Mouse (Mus musculus): Measurements from ENCODE around the gene Adnp. TPM values are rescaled to one million over a fixed set of nuclear protein-coding genes. Genes with fewer than 3 reads are reported as not detected.

The Adnp gene
- polyA plus RNA-seq, 1 experiment from 2014 or later: 1.4 TPM

- Histone ChIP-seq H3K4me1 (ENCODE audit: control insufficient read depth, insufficient read depth, low read length) (no peaks in the 10 kb centered on the region), H3K4me3 (replicated peaks; ENCODE audit: low read length) (no peak overlapping the region), H3K9ac (ENCODE audit: low read length) (no peak overlapping the region), H3K9me3 (replicated peaks; ENCODE audit: control insufficient read depth, low read length) (no peaks in the 10 kb centered on the region), H3K4me2 (ENCODE audit: low read depth, low read length) (no peak overlapping the region), H3K36me3 (ENCODE audit: control insufficient read depth, insufficient read depth, low read length) (no peaks in the 10 kb centered on the region), H3K27me3 (ENCODE audit: control insufficient read depth, insufficient read depth, low read length) (no peaks in the 10 kb centered on the region), H3K27ac (ENCODE audit: low read length) (no peak overlapping the region)
- ATAC-seq (ENCODE audit: insufficient read depth, low FRiP score): no peak
These were observed 35.9 kb upstream of the Adnp start for GRCm38 (mm10) chr2:168242841-168243240.

GRCm38 (mm10) chr2:168238335-168238734 lies 31.4 kb upstream of the Adnp start:
- ATAC-seq (ENCODE audit: insufficient read depth, low FRiP score): no peak
- Histone ChIP-seq H3K4me3 (replicated peaks; ENCODE audit: low read length) (no peak overlapping the region), H3K36me3 (ENCODE audit: control insufficient read depth, insufficient read depth, low read length) (no peaks in the 10 kb centered on the region; the same call in 1 of the 2 replicates), H3K27me3 (ENCODE audit: control insufficient read depth, insufficient read depth, low read length) (no peaks in the 10 kb centered on the region), H3K4me1 (ENCODE audit: control insufficient read depth, insufficient read depth, low read length) (no peaks in the 10 kb centered on the region), H3K4me2 (ENCODE audit: low read depth, low read length) (no peak overlapping the region), H3K9ac (ENCODE audit: low read length) (no peak overlapping the region), H3K9me3 (replicated peaks; ENCODE audit: control insufficient read depth, low read length) (no peaks in the 10 kb centered on the region), H3K27ac (ENCODE audit: low read length) (no peak overlapping the region)
- WGBS: 87% methylated on average over 4 of the region's 4 CpGs

GRCm38 (mm10) chr2:168233286-168233685 lies 26.4 kb upstream of the Adnp start:
- no peaks in the 10 kb centered on the region; the same call in 1 of the 2 replicates for H3K36me3 ChIP-seq (ENCODE audit: control insufficient read depth, insufficient read depth, low read length)
- no peak overlapping the region for H3K27ac ChIP-seq (ENCODE audit: low read length)
- no peak for ATAC-seq (ENCODE audit: insufficient read depth, low FRiP score)
- H3K4me1 ChIP-seq (ENCODE audit: control insufficient read depth, insufficient read depth, low read length): peaks cover 23% of the 10 kb centered on the region
- H3K4me3 ChIP-seq (replicated peaks; ENCODE audit: low read length): no peak overlapping the region
- no peaks in the 10 kb centered on the region for H3K27me3 ChIP-seq (ENCODE audit: control insufficient read depth, insufficient read depth, low read length)
- WGBS: 82% methylated on average over 5 of the region's 5 CpGs
- no peak overlapping the region for H3K9ac ChIP-seq (ENCODE audit: low read length)
- no peak overlapping the region for H3K4me2 ChIP-seq (ENCODE audit: low read depth, low read length)
- no peaks in the 10 kb centered on the region for H3K9me3 ChIP-seq (replicated peaks; ENCODE audit: control insufficient read depth, low read length)

GRCm38 (mm10) chr2:168231471-168231829 lies 24.5 kb upstream of the Adnp start:
- Histone ChIP-seq H3K27me3 (ENCODE audit: control insufficient read depth, insufficient read depth, low read length) (no peaks in the 10 kb centered on the region), H3K27ac (ENCODE audit: low read length) (no peak overlapping the region), H3K4me3 (replicated peaks; ENCODE audit: low read length) (peak overlapping the region; percentile 90), H3K9ac (ENCODE audit: low read length) (peak overlapping the region; percentile 90), H3K4me2 (ENCODE audit: low read depth, low read length) (peak overlapping the region; percentile 97), H3K36me3 (ENCODE audit: control insufficient read depth, insufficient read depth, low read length) (no peaks in the 10 kb centered on the region; the same call in 1 of the 2 replicates), H3K9me3 (replicated peaks; ENCODE audit: control insufficient read depth, low read length) (no peaks in the 10 kb centered on the region), H3K4me1 (ENCODE audit: control insufficient read depth, insufficient read depth, low read length) (peaks cover 23% of the 10 kb centered on the region)
- ATAC-seq (ENCODE audit: insufficient read depth, low FRiP score): no peak
- 52% methylated on average over 33 of the region's 33 CpGs for WGBS

GRCm38 (mm10) chr2:168230773-168231470 lies 24.0 kb upstream of the Adnp start:
- H3K27ac ChIP-seq (ENCODE audit: low read length): peak overlapping the region; percentile 84
- ATAC-seq (ENCODE audit: insufficient read depth, low FRiP score): peak; percentile 49; the same call in 1 of the 2 replicates
- H3K4me1 ChIP-seq (ENCODE audit: control insufficient read depth, insufficient read depth, low read length): peaks cover 23% of the 10 kb centered on the region
- 2% methylated on average over 90 of the region's 105 CpGs for WGBS
- peak overlapping the region; percentile 97 for H3K4me2 ChIP-seq (ENCODE audit: low read depth, low read length)
- H3K36me3 ChIP-seq (ENCODE audit: control insufficient read depth, insufficient read depth, low read length): no peaks in the 10 kb centered on the region; the same call in 1 of the 2 replicates
- H3K4me3 ChIP-seq (replicated peaks; ENCODE audit: low read length): peak overlapping the region; percentile 90
- no peaks in the 10 kb centered on the region for H3K9me3 ChIP-seq (replicated peaks; ENCODE audit: control insufficient read depth, low read length)
- no peaks in the 10 kb centered on the region for H3K27me3 ChIP-seq (ENCODE audit: control insufficient read depth, insufficient read depth, low read length)
- H3K9ac ChIP-seq (ENCODE audit: low read length): peak overlapping the region; percentile 90

- peak within 1 kb of the TSS; percentile 97 for H3K4me2 ChIP-seq (ENCODE audit: low read depth, low read length)
- no peaks in the 10 kb centered on the region for H3K9me3 ChIP-seq (replicated peaks; ENCODE audit: control insufficient read depth, low read length)
- H3K27me3 ChIP-seq (ENCODE audit: control insufficient read depth, insufficient read depth, low read length): no peaks in the 10 kb centered on the region
- H3K27ac ChIP-seq (ENCODE audit: low read length): peak within 1 kb of the TSS; percentile 84
- H3K4me3 ChIP-seq (replicated peaks; ENCODE audit: low read length): peak within 1 kb of the TSS; percentile 90
- peak; percentile 83 for ATAC-seq (ENCODE audit: insufficient read depth, low FRiP score)
- peak within 1 kb of the TSS; percentile 90 for H3K9ac ChIP-seq (ENCODE audit: low read length)
- WGBS: under 1% methylated on average over 73 of the region's 73 CpGs
- H3K4me1 ChIP-seq (ENCODE audit: control insufficient read depth, insufficient read depth, low read length): peaks cover 23% of the 10 kb centered on the region
- no peaks in the 10 kb centered on the region; the same call in 1 of the 2 replicates for H3K36me3 ChIP-seq (ENCODE audit: control insufficient read depth, insufficient read depth, low read length)
These were observed 23.3 kb upstream of the Adnp start, which contains the start of the genes Gm20716, Dpm1 and Mocs3 for GRCm38 (mm10) chr2:168230026-168230728. Gm20716 (minus strand) TSS chr2:168230364. Dpm1 (minus strand) TSS chr2:168230591. Mocs3 (plus strand) TSS chr2:168230622.

GRCm38 (mm10) chr2:168229116-168230025 lies 22.5 kb upstream of the Adnp start:
- Histone ChIP-seq H3K4me1 (ENCODE audit: control insufficient read depth, insufficient read depth, low read length) (peaks cover 23% of the 10 kb centered on the region), H3K4me3 (replicated peaks; ENCODE audit: low read length) (peak overlapping the region; percentile 90), H3K9me3 (replicated peaks; ENCODE audit: control insufficient read depth, low read length) (no peaks in the 10 kb centered on the region), H3K36me3 (ENCODE audit: control insufficient read depth, insufficient read depth, low read length) (peaks cover 5% of the 10 kb centered on the region; the same call in 1 of the 2 replicates), H3K27me3 (ENCODE audit: control insufficient read depth, insufficient read depth, low read length) (no peaks in the 10 kb centered on the region), H3K27ac (ENCODE audit: low read length) (no peak overlapping the region), H3K9ac (ENCODE audit: low read length) (peak overlapping the region; percentile 90), H3K4me2 (ENCODE audit: low read depth, low read length) (peak overlapping the region; percentile 91)
- ATAC-seq (ENCODE audit: insufficient read depth, low FRiP score): no peak; the same call in 1 of the 2 replicates
- WGBS: 17% methylated on average over 41 of the region's 41 CpGs

- H3K27ac ChIP-seq (ENCODE audit: low read length): no peak overlapping the region
- H3K9ac ChIP-seq (ENCODE audit: low read length): no peak overlapping the region
- H3K4me1 ChIP-seq (ENCODE audit: control insufficient read depth, insufficient read depth, low read length): peaks cover under 1% of the 10 kb centered on the region; the same call in 1 of the 2 replicates
- peaks cover 27% of the 10 kb centered on the region for H3K36me3 ChIP-seq (ENCODE audit: control insufficient read depth, insufficient read depth, low read length)
- WGBS: 85% methylated on average over 6 of the region's 6 CpGs
- no peak overlapping the region for H3K4me3 ChIP-seq (replicated peaks; ENCODE audit: low read length)
- no peaks in the 10 kb centered on the region for H3K27me3 ChIP-seq (ENCODE audit: control insufficient read depth, insufficient read depth, low read length)
- no peak for ATAC-seq (ENCODE audit: insufficient read depth, low FRiP score)
- no peaks in the 10 kb centered on the region for H3K9me3 ChIP-seq (replicated peaks; ENCODE audit: control insufficient read depth, low read length)
- H3K4me2 ChIP-seq (ENCODE audit: low read depth, low read length): no peak overlapping the region
These were observed 16.4 kb upstream of the Adnp start for GRCm38 (mm10) chr2:168223326-168223725.

All from stomach, embryonic 16.5 days (tissue).